Mouse (Mus musculus) stomach, postnatal 0 days (tissue): ENCODE results near the gene Usp29.

Experiments used
- CTCF ChIP-seq: IDR thresholded peaks from 2 replicates; pipeline ENCODE4 v1.5.1; 2016; ENCODE audit warnings: antibody characterized with exemption, low read depth, mild to moderate bottlenecking, moderate library complexity
- EP300 ChIP-seq: optimal IDR thresholded peaks from 2 replicates; pipeline ENCODE3; 2016; ENCODE audit warnings: antibody characterized with exemption

DNA sequence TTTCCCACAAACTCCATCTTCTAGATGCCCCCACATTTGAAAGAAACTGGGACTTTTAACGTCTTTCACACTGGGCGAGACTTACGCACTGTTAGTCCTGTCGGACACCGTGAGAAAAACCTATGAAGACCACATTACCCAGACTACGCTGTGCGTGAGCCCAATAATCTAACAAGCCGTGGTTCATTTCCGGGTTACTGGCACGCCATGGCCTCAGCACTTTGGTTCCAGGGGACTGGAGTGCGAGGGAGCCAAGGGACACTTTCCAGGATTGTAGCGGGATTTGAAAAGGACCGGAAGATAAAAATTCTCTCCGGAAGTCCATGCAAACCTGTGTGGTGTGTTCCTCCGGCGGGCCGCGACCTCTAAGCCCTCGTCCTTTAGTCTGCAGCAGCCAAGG is 246.5 kb downstream of the Usp29 start:
- TF ChIP-seq EP300 (no peak), CTCF (no peak)
